Mouse (Mus musculus): ENCODE measurements around the gene Slc25a16. TPM values are rescaled to one million over a fixed set of nuclear protein-coding genes. Genes with fewer than 3 reads are reported as not detected.
"Not testable (repeated sequence)": the region's sequence is repeated elsewhere in the genome, so short reads cannot be mapped to it uniquely, and the experiment has no call there.

The Slc25a16 gene
- polyA plus RNA-seq, 1 experiment: 8.5 TPM

GRCm38 (mm10) chr10:62901826-62902225 lies 18.6 kb upstream of the Slc25a16 start:
- no peak overlapping the region for H3K27ac ChIP-seq (ENCODE audit: insufficient read depth, low read length)
- TF ChIP-seq CTCF (IDR thresholded peaks at IDR 0.05; ENCODE audit: extremely low read depth, insufficient read depth, insufficient read length, insufficient replicate concordance) (no peak), POLR2A (IDR thresholded peaks at IDR 0.05; ENCODE audit: low read depth, low read length) (no peak)
- H3K27me3 ChIP-seq (ENCODE audit: control insufficient read depth, insufficient read depth, low read length): no peaks in the 10 kb centered on the region
- 82% methylated on average over 8 of the region's 8 CpGs for WGBS
- H3K4me3 ChIP-seq (ENCODE audit: extremely low read depth, insufficient read depth, insufficient read length): no peak overlapping the region
- no peak for DNase-seq (ENCODE audit: low read depth in 1 of 2, low spot score in 2 of 2)
- H3K36me3 ChIP-seq (ENCODE audit: control insufficient read depth, insufficient read depth, low read length): no peaks in the 10 kb centered on the region
- H3K4me1 ChIP-seq (ENCODE audit: control insufficient read depth, insufficient read depth, insufficient read length): no peaks in the 10 kb centered on the region

- DNase-seq (ENCODE audit: low read depth in 1 of 2, low spot score in 2 of 2): no peak
- TF ChIP-seq POLR2A (IDR thresholded peaks at IDR 0.05; ENCODE audit: low read depth, low read length) (no peak), CTCF (IDR thresholded peaks at IDR 0.05; ENCODE audit: extremely low read depth, insufficient read depth, insufficient read length, insufficient replicate concordance) (no peak)
- no peaks in the 10 kb centered on the region for H3K4me1 ChIP-seq (ENCODE audit: control insufficient read depth, insufficient read depth, insufficient read length)
- H3K27ac ChIP-seq (ENCODE audit: insufficient read depth, low read length): no peak overlapping the region
- H3K4me3 ChIP-seq (ENCODE audit: extremely low read depth, insufficient read depth, insufficient read length): no peak overlapping the region
- H3K36me3 ChIP-seq (ENCODE audit: control insufficient read depth, insufficient read depth, low read length): no peaks in the 10 kb centered on the region
- 68% methylated on average over 1 of the region's 1 CpGs for WGBS
- no peaks in the 10 kb centered on the region for H3K27me3 ChIP-seq (ENCODE audit: control insufficient read depth, insufficient read depth, low read length)
Observed at GRCm38 (mm10) chr10:62902829-62903228, 17.6 kb upstream of the Slc25a16 start.

GRCm38 (mm10) chr10:62906336-62906735 lies 14.1 kb upstream of the Slc25a16 start:
- H3K27me3 ChIP-seq (ENCODE audit: control insufficient read depth, insufficient read depth, low read length): no peaks in the 10 kb centered on the region
- H3K4me1 ChIP-seq (ENCODE audit: control insufficient read depth, insufficient read depth, insufficient read length): no peaks in the 10 kb centered on the region
- H3K36me3 ChIP-seq (ENCODE audit: control insufficient read depth, insufficient read depth, low read length): no peaks in the 10 kb centered on the region
- DNase-seq (ENCODE audit: low read depth in 1 of 2, low spot score in 2 of 2): no peak
- 92% methylated on average over 7 of the region's 7 CpGs for WGBS
- H3K4me3 ChIP-seq (ENCODE audit: extremely low read depth, insufficient read depth, insufficient read length): no peak overlapping the region
- H3K27ac ChIP-seq (ENCODE audit: insufficient read depth, low read length): no peak overlapping the region
- no peak for TF ChIP-seq CTCF (IDR thresholded peaks at IDR 0.05; ENCODE audit: extremely low read depth, insufficient read depth, insufficient read length, insufficient replicate concordance)
- no peak for TF ChIP-seq POLR2A (IDR thresholded peaks at IDR 0.05; ENCODE audit: low read depth, low read length)

- not testable (repeated sequence) for H3K4me1 ChIP-seq (ENCODE audit: control insufficient read depth, insufficient read depth, insufficient read length); H3K4me3 ChIP-seq (ENCODE audit: extremely low read depth, insufficient read depth, insufficient read length); DNase-seq (ENCODE audit: low read depth in 1 of 2, low spot score in 2 of 2); H3K27me3 ChIP-seq (ENCODE audit: control insufficient read depth, insufficient read depth, low read length); H3K27ac ChIP-seq (ENCODE audit: insufficient read depth, low read length); H3K36me3 ChIP-seq (ENCODE audit: control insufficient read depth, insufficient read depth, low read length)
- no CpG with 5 or more reads among the region's 1 CpGs for WGBS
Observed at GRCm38 (mm10) chr10:62908896-62909295, 11.5 kb upstream of the Slc25a16 start, which contains the start of gene Tet1. TSS of gene Tet1 (minus strand) at chr10:62908996.

- no peak for DNase-seq (ENCODE audit: low read depth in 1 of 2, low spot score in 2 of 2)
- WGBS: 46% methylated on average over 2 of the region's 2 CpGs
Observed at GRCm38 (mm10) chr10:62911120-62911519, 9.3 kb upstream of the Slc25a16 start.

GRCm38 (mm10) chr10:62918985-62919384 lies 1.4 kb upstream of the Slc25a16 start:
- DNase-seq (ENCODE audit: low read depth in 1 of 2, low spot score in 2 of 2): no peak
- no peaks in the 10 kb centered on the region for H3K27me3 ChIP-seq (ENCODE audit: control insufficient read depth, insufficient read depth, low read length)
- H3K27ac ChIP-seq (ENCODE audit: insufficient read depth, low read length): no peak overlapping the region
- 71% methylated on average over 3 of the region's 3 CpGs for WGBS
- peaks cover 5% of the 10 kb centered on the region; the same call in 1 of the 2 replicates for H3K4me1 ChIP-seq (ENCODE audit: control insufficient read depth, insufficient read depth, insufficient read length)
- no peak overlapping the region for H3K4me3 ChIP-seq (ENCODE audit: extremely low read depth, insufficient read depth, insufficient read length)
- TF ChIP-seq POLR2A (IDR thresholded peaks at IDR 0.05; ENCODE audit: low read depth, low read length) (no peak), CTCF (IDR thresholded peaks at IDR 0.05; ENCODE audit: extremely low read depth, insufficient read depth, insufficient read length, insufficient replicate concordance) (no peak)
- H3K36me3 ChIP-seq (ENCODE audit: control insufficient read depth, insufficient read depth, low read length): no peaks in the 10 kb centered on the region

More at GRCm38 (mm10) chr10:62911120-62911519, 9.3 kb upstream of the Slc25a16 start:
- no peaks in the 10 kb centered on the region for H3K27me3 ChIP-seq (ENCODE audit: control insufficient read depth, insufficient read depth, low read length)
- H3K4me1 ChIP-seq (ENCODE audit: control insufficient read depth, insufficient read depth, insufficient read length): no peaks in the 10 kb centered on the region
- no peak overlapping the region for H3K27ac ChIP-seq (ENCODE audit: insufficient read depth, low read length)
- TF ChIP-seq POLR2A (IDR thresholded peaks at IDR 0.05; ENCODE audit: low read depth, low read length) (no peak), CTCF (IDR thresholded peaks at IDR 0.05; ENCODE audit: extremely low read depth, insufficient read depth, insufficient read length, insufficient replicate concordance) (no peak)
- H3K36me3 ChIP-seq (ENCODE audit: control insufficient read depth, insufficient read depth, low read length): no peaks in the 10 kb centered on the region
- H3K4me3 ChIP-seq (ENCODE audit: extremely low read depth, insufficient read depth, insufficient read length): no peak overlapping the region

- Histone ChIP-seq H3K27me3 (ENCODE audit: control insufficient read depth, insufficient read depth, low read length) (no peaks in the 10 kb centered on the region), H3K36me3 (ENCODE audit: control insufficient read depth, insufficient read depth, low read length) (no peaks in the 10 kb centered on the region), H3K4me1 (ENCODE audit: control insufficient read depth, insufficient read depth, insufficient read length) (peaks cover 5% of the 10 kb centered on the region; the same call in 1 of the 2 replicates), H3K27ac (ENCODE audit: insufficient read depth, low read length) (peak overlapping the region; percentile 65), H3K4me3 (ENCODE audit: extremely low read depth, insufficient read depth, insufficient read length) (peak overlapping the region; percentile 75)
- no peak for DNase-seq (ENCODE audit: low read depth in 1 of 2, low spot score in 2 of 2)
- 0% methylated on average over 29 of the region's 29 CpGs for WGBS
- TF ChIP-seq POLR2A (IDR thresholded peaks at IDR 0.05; ENCODE audit: low read depth, low read length): no peak
- no peak for TF ChIP-seq CTCF (IDR thresholded peaks at IDR 0.05; ENCODE audit: extremely low read depth, insufficient read depth, insufficient read length, insufficient replicate concordance)
Observed at GRCm38 (mm10) chr10:62920766-62921156, 328 bp downstream of the Slc25a16 start.
